Mouse (Mus musculus): ENCODE results near the gene Ubqln5. TPM values are rescaled to one million over a fixed set of nuclear protein-coding genes. Genes with fewer than 3 reads are reported as not detected.

The Ubqln5 gene
- polyA plus RNA-seq (2012; rRNA removed), result not detected in 2 replicates

DNA sequence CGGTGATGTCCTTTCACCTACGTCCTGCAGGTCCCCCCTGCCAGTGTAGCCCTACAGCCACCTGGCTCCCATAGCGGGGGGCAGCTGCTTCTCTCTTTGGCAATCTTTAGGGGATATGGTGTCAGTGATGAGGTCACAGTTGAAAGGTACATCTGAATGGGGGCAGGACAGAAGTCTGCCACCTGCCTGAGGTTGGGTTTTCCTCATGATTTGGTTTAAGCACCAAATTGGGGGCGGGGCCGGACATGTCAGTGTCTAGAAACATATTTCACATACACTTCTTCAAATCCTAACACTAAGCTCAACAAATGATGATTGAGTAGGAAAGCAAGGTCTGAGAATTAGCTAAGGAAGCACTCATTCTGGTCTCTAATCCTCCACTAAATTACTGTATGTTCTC, at the start of gene Ubqln5:
TSS of gene Ubqln5 (minus strand) at position 101 of the 400 bp plus-strand sequence.

DNA sequence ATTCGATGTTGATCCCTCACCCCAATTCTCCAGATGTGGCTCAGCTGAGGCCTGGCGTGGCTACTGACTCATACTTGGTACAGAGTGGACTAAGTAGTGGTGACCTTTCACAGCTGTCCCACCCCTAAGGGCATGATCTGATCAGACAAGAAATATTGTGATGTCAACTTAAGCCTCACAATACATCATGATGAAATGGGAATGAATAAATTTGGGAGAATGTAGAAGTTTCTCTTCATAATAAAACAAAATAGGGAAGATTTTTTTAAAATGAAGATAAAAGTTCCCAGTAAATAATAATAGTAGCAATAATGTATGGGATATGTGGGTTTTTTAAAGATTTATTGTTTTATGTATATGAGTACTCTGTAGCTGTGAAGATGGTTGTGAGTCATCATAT, 20.8 kb upstream of the Ubqln5 start, which contains the start of gene Ubqlnl:
TSS of gene Ubqlnl (minus strand) at position 101 of the 400 bp plus-strand sequence.

DNA sequence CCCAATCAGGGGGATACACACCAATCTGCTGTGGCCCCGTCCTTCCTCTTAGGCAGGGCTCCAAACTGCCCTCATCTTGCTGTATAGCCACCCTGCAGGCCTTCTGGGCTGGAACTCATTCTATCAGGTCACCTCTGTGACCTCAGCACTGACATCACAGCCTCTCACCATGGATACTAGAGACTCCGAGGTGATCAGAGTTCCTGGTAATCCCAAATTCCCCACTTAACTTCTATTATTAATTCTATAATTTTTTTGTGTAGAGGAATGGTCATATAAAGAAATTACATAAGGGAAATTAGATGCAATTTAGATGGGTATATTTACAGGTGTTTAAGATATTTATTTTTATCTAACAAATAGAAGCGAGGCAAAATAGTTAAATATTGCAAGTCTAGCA, 13.6 kb upstream of the Ubqln5 start, which contains the start of gene Ubqln3:
TSS of gene Ubqln3 (minus strand) at position 101 of the 400 bp plus-strand sequence.

DNA sequence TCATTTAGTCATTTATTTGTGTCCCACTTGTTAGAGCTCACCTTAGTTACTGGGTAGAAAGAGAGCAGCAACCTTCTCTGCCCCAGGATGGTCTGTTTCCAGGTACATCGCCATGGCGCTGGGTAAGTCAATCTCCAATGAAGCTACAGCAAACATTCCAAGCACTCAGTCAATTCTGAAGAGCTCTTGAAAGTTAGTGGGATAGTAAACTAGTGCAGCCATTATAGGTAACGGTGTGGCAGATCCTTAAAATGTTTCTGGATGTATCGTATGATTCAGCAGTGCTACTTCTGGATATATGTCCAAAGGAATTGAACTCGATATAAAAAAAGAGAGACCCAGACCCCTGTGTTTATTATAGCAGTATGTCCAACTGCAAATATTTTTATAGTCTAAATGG, 7.7 kb upstream of the Ubqln5 start, which contains the start of gene Olfr643:
TSS of gene Olfr643 (minus strand) at position 101 of the 400 bp plus-strand sequence.

DNA sequence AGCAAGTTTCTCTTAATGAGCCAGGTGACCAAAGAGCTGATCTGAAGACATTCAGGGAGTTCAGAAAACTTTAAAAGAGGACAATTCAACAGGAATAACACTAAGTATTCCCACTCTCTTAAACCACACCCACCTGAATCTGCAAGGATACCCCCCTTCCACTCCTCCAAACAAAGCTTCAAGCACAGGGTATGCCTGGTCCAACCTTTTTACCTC, 25.0 kb downstream of the Ubqln5 start, which contains the start of gene Olfr646:
TSS of gene Olfr646 (plus strand) at position 117 of the 216 bp plus-strand sequence.

DNA sequence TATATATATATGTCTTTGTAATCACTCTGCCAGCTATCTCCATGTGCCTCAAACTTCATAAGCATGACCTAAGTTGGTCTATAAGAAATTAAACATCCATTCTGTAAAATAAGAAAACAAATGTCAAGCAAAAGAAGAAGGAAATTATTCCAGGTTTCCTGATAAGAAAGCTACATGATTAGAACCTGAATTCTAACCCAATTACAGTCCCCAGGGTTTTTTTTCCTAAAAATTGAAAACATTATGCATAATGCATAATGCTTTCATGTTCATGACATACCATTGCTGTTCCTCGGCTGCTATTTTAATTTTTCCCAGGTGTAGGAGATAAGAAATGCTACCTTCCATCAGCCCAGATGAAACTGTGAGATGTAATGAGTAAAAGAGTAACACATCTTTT, 44.3 kb downstream of the Ubqln5 start, which contains the start of gene Olfr645:
TSS of gene Olfr645 (minus strand) at position 101 of the 400 bp plus-strand sequence.

Other genes with a start within 250 kb of the Ubqln5 start
- gene Olfr66, start 243.6 kb downstream of the Ubqln5 start, polyA plus RNA-seq (2012; rRNA removed), result not detected in 2 replicates
- not detected in 2 replicates for gene Olfr64, start 235.3 kb downstream of the Ubqln5 start, polyA plus RNA-seq (2012; rRNA removed)
- gene Olfr65, start 226.3 kb downstream of the Ubqln5 start, polyA plus RNA-seq (2012; rRNA removed), result not detected in 2 replicates
- gene Olfr631, start 201.0 kb downstream of the Ubqln5 start, polyA plus RNA-seq (2012; rRNA removed), result 0.23 and 0.30 TPM in 2 replicates
- 0.49 and 0.53 TPM in 2 replicates for gene Olfr632, start 195.5 kb downstream of the Ubqln5 start, polyA plus RNA-seq (2012; rRNA removed)
- 0.01 TPM in 1 of 2 replicates, not detected in the other for gene Olfr633, start 185.4 kb downstream of the Ubqln5 start, polyA plus RNA-seq (2012; rRNA removed)
- gene Olfr635, start 158.7 kb downstream of the Ubqln5 start, polyA plus RNA-seq (2012; rRNA removed), result 0.01 TPM in 1 of 2 replicates, not detected in the other
- 0.04 TPM in 1 of 2 replicates, not detected in the other for gene Olfr638, start 131.1 kb downstream of the Ubqln5 start, polyA plus RNA-seq (2012; rRNA removed)
- gene Olfr639, start 112.5 kb downstream of the Ubqln5 start, polyA plus RNA-seq (2012; rRNA removed), result not detected in 2 replicates
- gene Olfr640, start 104.3 kb downstream of the Ubqln5 start, polyA plus RNA-seq (2012; rRNA removed), result not detected in 2 replicates
- gene Olfr641, start 94.4 kb downstream of the Ubqln5 start, polyA plus RNA-seq (2012; rRNA removed), result not detected in 2 replicates
- gene Olfr642, start 77.2 kb downstream of the Ubqln5 start, polyA plus RNA-seq (2012; rRNA removed), result not detected in 2 replicates
- not detected in 2 replicates for gene 4930516K23Rik, start 68.4 kb downstream of the Ubqln5 start, polyA plus RNA-seq (2012; rRNA removed)
- not detected in 2 replicates for gene Olfr644, start 58.0 kb downstream of the Ubqln5 start, polyA plus RNA-seq (2012; rRNA removed)
- not detected in 2 replicates for gene Olfr645, start 44.4 kb downstream of the Ubqln5 start, polyA plus RNA-seq (2012; rRNA removed)
- not detected in 2 replicates for gene Olfr646, start 25.0 kb downstream of the Ubqln5 start, polyA plus RNA-seq (2012; rRNA removed)
- not detected in 2 replicates for gene Olfr643, start 7.6 kb upstream of the Ubqln5 start, polyA plus RNA-seq (2012; rRNA removed)
- not detected in 2 replicates for gene Ubqln3, start 13.5 kb upstream of the Ubqln5 start, polyA plus RNA-seq (2012; rRNA removed)
- not detected in 2 replicates for gene Ubqlnl, start 20.7 kb upstream of the Ubqln5 start, polyA plus RNA-seq (2012; rRNA removed)
- not detected in 2 replicates for gene Olfm5, start 35.0 kb upstream of the Ubqln5 start, polyA plus RNA-seq (2012; rRNA removed)
- gene Olfr648, start 53.6 kb upstream of the Ubqln5 start, polyA plus RNA-seq (2012; rRNA removed), result 0.01 and 0.03 TPM in 2 replicates
- gene Olfr649, start 66.2 kb upstream of the Ubqln5 start, polyA plus RNA-seq (2012; rRNA removed), result not detected in 2 replicates
- gene Trim6, start 89.0 kb upstream of the Ubqln5 start, polyA plus RNA-seq (2012; rRNA removed), result 0.81 and 0.87 TPM in 2 replicates
- 7.1 and 9.7 TPM in 2 replicates for gene Trim34a, start 114.6 kb upstream of the Ubqln5 start, polyA plus RNA-seq (2012; rRNA removed)
- gene Trim5, start 158.3 kb upstream of the Ubqln5 start, polyA plus RNA-seq (2012; rRNA removed), result 1.1 TPM in 2 replicates
- gene Trim12a, start 185.6 kb upstream of the Ubqln5 start, polyA plus RNA-seq (2012; rRNA removed), result 8.1 and 9.8 TPM in 2 replicates
- gene Trim34b, start 199.6 kb upstream of the Ubqln5 start, polyA plus RNA-seq (2012; rRNA removed), result 0.06 and 0.09 TPM in 2 replicates
- 4.3 and 5.4 TPM in 2 replicates for gene Trim12c, start 223.5 kb upstream of the Ubqln5 start, polyA plus RNA-seq (2012; rRNA removed)
- gene Trim30b, start 240.1 kb upstream of the Ubqln5 start, polyA plus RNA-seq (2012; rRNA removed), result 2.0 and 2.1 TPM in 2 replicates

Data from liver, embryonic 18 days (tissue).